Mouse (Mus musculus): ENCODE measurements around the gene Mad1l1.
"Not testable (repeated sequence)": the region's sequence is repeated elsewhere in the genome, so short reads cannot be mapped to it uniquely, and the experiment has no call there.

The Mad1l1 gene

GRCm38 (mm10) chr5:140007656-140008522 lies 313.5 kb downstream of the Mad1l1 start:
- no peak for DNase-seq (ENCODE audit: low spot score)

GRCm38 (mm10) chr5:140006861-140007260 lies 314.5 kb downstream of the Mad1l1 start:
- no peak for DNase-seq (ENCODE audit: low spot score)

GRCm38 (mm10) chr5:140002541-140002940 lies 318.8 kb downstream of the Mad1l1 start:
- DNase-seq (ENCODE audit: low spot score) = no peak

- DNase-seq (ENCODE audit: low spot score) = no peak
Measured at GRCm38 (mm10) chr5:139998916-139999315, 322.4 kb downstream of the Mad1l1 start.

DNA sequence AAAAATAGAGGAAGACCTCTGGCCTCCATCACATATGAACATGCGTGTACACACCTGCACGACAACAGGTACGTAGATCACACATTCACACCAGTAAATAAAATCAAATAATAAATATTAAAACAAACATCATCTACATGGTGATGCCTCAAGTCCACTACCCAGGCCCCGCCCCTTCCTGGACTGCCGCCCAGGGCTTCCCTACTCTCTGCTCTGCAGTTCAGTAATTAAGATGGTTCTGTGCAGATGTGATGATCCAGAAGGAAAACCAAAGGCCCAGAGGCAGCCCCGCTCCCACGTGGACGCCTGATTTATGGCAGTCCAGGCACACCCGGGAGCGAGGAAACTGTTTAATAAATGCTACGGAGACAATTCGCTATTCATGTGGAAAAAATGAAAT lies 323.0 kb downstream of the Mad1l1 start:
- DNase-seq (ENCODE audit: low spot score) = not testable (repeated sequence)

DNA sequence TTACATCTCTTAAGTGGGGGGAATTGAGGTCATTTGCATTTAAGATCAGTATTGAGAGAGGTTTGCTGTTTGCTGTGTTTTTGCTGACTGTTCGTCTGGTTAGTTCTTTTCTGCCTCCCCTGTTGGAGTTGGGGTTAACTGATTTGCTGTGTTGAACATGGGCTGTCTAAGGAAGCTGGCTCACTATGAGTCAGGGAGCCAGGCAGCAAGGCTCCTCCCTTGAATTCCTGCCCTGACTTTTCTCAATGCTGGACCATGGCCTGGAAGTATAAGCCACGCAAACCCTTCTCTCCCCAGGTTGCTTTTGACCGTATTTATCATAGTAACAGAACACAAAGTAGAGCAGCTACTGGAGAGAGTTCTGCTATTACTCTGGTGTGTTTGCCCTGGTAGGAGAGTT lies 329.8 kb downstream of the Mad1l1 start:
- no peak for DNase-seq (ENCODE audit: low spot score)

DNA sequence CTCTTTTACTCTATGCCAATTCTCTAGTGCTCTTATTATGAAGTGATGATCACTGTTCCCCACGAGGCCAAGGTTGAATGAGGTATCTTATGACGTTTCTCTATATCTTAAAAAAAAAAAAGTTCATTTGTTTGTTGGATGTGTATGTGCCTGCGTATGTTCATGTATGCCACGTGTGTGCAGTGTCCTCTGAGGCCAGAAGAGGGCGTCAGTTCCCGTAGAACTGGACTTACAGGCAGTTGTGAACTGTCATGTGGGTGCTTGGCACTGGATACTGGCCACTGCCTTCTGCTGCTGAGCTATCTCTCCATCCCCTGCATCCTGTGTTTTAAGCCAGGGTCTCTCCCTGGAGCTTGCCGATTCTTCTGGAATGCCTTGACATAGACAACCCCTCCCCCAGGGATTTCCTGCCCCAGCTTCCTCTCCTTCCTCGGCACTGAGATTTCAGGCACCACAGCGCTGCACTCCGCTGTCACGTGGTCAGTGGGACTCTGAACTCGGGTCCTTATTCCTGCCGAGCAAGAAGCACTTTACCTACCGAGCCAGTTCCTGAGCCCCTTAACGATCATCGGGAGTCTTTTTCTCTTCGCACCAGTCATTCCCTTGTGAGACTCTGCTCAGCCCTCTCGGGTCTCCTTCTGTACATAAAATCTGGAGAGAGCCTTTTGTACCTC lies 336.1 kb downstream of the Mad1l1 start:
- no peak for DNase-seq (ENCODE audit: low spot score)

DNA sequence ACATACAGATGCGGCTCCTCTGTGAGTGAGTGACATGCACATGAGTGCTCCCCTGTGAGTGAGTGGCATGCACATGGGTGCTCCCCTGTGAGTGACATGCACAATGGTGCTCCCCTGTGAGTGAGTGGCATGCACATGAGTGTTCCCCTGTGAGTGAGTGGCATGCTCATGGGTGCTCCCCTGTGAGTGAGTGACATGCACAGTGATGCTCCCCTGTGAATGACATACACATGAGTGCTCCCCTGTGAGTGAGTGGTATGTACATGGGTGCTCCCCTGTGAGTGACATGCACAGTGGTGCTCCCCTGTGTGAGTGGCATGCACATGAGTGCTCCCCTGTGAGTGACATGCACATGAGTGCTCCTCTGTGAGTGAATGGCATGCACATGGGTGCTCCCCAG lies 339.4 kb downstream of the Mad1l1 start:
- DNase-seq (ENCODE audit: low spot score) = no peak

GRCm38 (mm10) chr5:139979371-139979770 lies 342.0 kb downstream of the Mad1l1 start:
- no peak for DNase-seq (ENCODE audit: low spot score)

- DNase-seq (ENCODE audit: low spot score) = no peak
Measured at GRCm38 (mm10) chr5:139978525-139979276, 342.7 kb downstream of the Mad1l1 start.

DNA sequence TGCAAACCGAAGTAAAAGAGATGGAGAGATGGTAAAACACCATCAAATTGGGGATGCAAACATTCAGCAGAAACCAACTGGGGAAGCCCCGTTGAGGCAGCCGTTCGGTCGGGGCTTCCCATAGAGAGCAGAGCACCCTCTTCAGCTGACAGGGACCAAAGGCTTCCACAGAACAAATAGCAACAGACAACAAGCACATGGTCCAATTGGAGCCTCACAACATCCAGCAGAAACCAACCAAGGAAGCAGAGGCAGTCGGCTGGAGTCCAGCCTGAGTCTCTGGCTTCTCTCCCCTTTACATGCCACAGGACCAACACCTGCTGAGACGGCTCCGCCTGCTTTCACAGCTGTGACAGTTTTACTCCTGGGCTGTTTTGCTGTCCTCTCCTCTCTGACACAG lies 343.9 kb downstream of the Mad1l1 start:
- no peak for DNase-seq (ENCODE audit: low spot score)

GRCm38 (mm10) chr5:139976584-139976983 lies 344.8 kb downstream of the Mad1l1 start:
- no peak for DNase-seq (ENCODE audit: low spot score)

- DNase-seq (ENCODE audit: low spot score) = peak; percentile 21
Measured at GRCm38 (mm10) chr5:139970186-139970631, 351.1 kb downstream of the Mad1l1 start.

GRCm38 (mm10) chr5:139969151-139969948 lies 352.0 kb downstream of the Mad1l1 start:
- DNase-seq (ENCODE audit: low spot score) = no peak

DNA sequence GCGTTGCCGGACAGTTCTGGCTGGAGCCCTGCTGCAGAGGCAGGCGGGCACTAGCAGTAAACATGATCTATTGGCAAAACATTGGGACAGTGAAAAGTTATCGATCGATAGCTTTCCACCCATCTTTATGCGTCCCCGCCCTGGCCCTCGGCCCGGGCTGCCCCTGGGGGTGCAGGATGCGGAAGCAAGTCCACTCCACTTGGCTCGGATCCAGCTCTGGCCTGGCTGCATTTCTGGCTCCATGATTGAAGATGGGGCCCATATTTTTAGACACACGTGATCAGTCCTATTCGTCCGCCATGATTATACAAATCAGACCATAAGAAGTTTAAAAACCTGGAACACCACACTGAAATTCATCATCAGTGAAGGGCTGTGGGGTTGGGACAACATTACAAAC lies 355.8 kb downstream of the Mad1l1 start:
- DNase-seq (ENCODE audit: low spot score) = no peak

DNA sequence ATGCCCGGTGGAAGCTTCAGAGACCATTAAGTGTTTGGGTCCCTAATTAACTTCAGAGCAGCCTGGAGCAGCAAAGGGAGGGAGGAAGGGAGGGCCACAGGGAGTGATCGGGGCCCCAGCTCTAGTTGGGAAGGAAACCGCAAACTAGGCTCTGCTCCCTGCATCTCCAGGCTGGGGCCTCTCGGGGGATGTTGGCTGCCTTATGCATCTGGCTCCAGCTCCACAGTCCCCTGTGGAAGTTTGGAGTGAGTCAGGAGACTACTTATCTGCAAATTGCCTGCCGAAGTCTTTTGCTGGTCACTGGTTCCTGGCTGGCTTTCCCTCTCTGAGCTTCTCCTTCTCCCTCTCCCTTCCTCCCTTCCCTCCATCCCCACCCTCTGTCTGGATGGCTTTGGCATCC lies 357.0 kb downstream of the Mad1l1 start:
- DNase-seq (ENCODE audit: low spot score) = no peak

DNA sequence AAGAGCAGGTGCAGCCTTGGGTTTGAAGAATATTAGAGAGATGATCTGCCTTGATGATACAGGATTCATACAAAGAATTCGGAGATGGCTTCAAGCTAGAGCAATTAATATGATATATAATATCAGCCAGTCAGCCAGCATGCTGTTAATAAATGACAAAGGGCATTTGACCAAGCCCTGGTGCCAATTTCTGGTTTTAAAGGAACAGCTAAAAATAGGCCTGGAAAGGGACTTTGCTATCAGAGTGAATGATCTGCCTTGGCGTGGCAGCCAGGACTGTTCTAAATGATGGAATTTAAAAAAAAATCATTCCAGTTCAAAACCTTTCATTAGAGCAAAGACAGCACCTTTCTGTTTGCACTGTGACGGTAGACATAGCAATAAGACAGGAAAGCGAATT lies 361.6 kb downstream of the Mad1l1 start:
- DNase-seq (ENCODE audit: low spot score) = no peak
